Comparison of ENCODE assay signal across 8 mouse cellular contexts in genomic region chr4:48044141-48044490, GRCm38 (mm10). TPM values are rescaled to one million over a fixed set of nuclear protein-coding genes. Genes with fewer than 3 reads are reported as not detected.
DNase-seq lines count a peak whose midpoint lies in the region; ATAC-seq lines count a peak whose summit lies in the region.

No protein-coding gene starts in this region.

- under 1% methylated on average over 11 of the region's 11 CpGs for WGBS in heart, embryonic 12.5 days
- WGBS in embryonic facial prominence, embryonic 14.5 days: under 1% methylated on average over 11 of the region's 11 CpGs
- WGBS in limb, embryonic 15.5 days: under 1% methylated on average over 11 of the region's 11 CpGs
- WGBS in stomach, embryonic 16.5 days: 0% methylated on average over 11 of the region's 11 CpGs

- H3K9me3 ChIP-seq in heart, embryonic 12.5 days (replicated peaks): no peaks in the 10 kb centered on the region
- no peaks in the 10 kb centered on the region for H3K9me3 ChIP-seq in embryonic facial prominence, embryonic 14.5 days (ENCODE audit: control insufficient read depth, low read length)
- H3K9me3 ChIP-seq in limb, embryonic 15.5 days: no peaks in the 10 kb centered on the region
- H3K9me3 ChIP-seq in stomach, embryonic 16.5 days (replicated peaks; ENCODE audit: control insufficient read depth, low read length): no peaks in the 10 kb centered on the region

- H3K4me1 ChIP-seq in heart, embryonic 12.5 days (replicated peaks): peaks cover 33% of the 10 kb centered on the region
- H3K4me1 ChIP-seq in embryonic facial prominence, embryonic 14.5 days (ENCODE audit: control insufficient read depth, insufficient read depth, low read length): peaks cover 25% of the 10 kb centered on the region
- peaks cover 53% of the 10 kb centered on the region for H3K4me1 ChIP-seq in limb, embryonic 15.5 days
- H3K4me1 ChIP-seq in stomach, embryonic 16.5 days (ENCODE audit: control insufficient read depth, insufficient read depth, low read length): peaks cover 39% of the 10 kb centered on the region

- H3K4me3 ChIP-seq in heart, embryonic 12.5 days: peak overlapping the region; percentile 68
- peak overlapping the region; percentile 55 for H3K4me3 ChIP-seq in embryonic facial prominence, embryonic 14.5 days (ENCODE audit: low read depth, low read length)
- peak overlapping the region; percentile 73 for H3K4me3 ChIP-seq in limb, embryonic 15.5 days
- peak overlapping the region; percentile 72 for H3K4me3 ChIP-seq in stomach, embryonic 16.5 days (replicated peaks; ENCODE audit: low read length)

- ATAC-seq in heart, embryonic 12.5 days (ENCODE audit: insufficient number of reproducible peaks, low FRiP score): no peak
- ATAC-seq in embryonic facial prominence, embryonic 14.5 days (ENCODE audit: low read depth): no peak
- no peak for ATAC-seq in limb, embryonic 15.5 days (ENCODE audit: insufficient number of reproducible peaks, low FRiP score, low TSS enrichment, low read depth)
- no peak for ATAC-seq in stomach, embryonic 16.5 days (ENCODE audit: insufficient read depth, low FRiP score)

- DNase-seq in heart, postnatal 4 days: no peak
- peak; percentile 23 to 35 for DNase-seq in CD8-positive naive resting alpha-beta T cell, adult 2 months (ENCODE audit: low read depth in 2 of 2, low spot score in 2 of 2)
- peak; percentile 82 for DNase-seq in embryonic facial prominence, embryonic 14.5 days (ENCODE audit: low spot score)
- no peak for DNase-seq in gastrocnemius, postnatal 25 days
- no peak for DNase-seq in layer of hippocampus, adult 11-12 months (ENCODE audit: low spot score)

- H3K4me2 ChIP-seq in heart, embryonic 12.5 days: peak overlapping the region; percentile 99
- peak overlapping the region; percentile 97 for H3K4me2 ChIP-seq in embryonic facial prominence, embryonic 14.5 days (ENCODE audit: low read depth, low read length)
- H3K4me2 ChIP-seq in limb, embryonic 15.5 days: peak overlapping the region; percentile 100
- H3K4me2 ChIP-seq in stomach, embryonic 16.5 days (ENCODE audit: low read depth, low read length): peak overlapping the region; percentile 100

- H3K36me3 ChIP-seq in heart, embryonic 12.5 days: no peaks in the 10 kb centered on the region
- no peaks in the 10 kb centered on the region for H3K36me3 ChIP-seq in embryonic facial prominence, embryonic 14.5 days (ENCODE audit: control insufficient read depth, insufficient read depth, low read length)
- no peaks in the 10 kb centered on the region for H3K36me3 ChIP-seq in limb, embryonic 15.5 days
- no peaks in the 10 kb centered on the region for H3K36me3 ChIP-seq in stomach, embryonic 16.5 days (ENCODE audit: control insufficient read depth, insufficient read depth, low read length)

- peak overlapping the region; percentile 74 for H3K9ac ChIP-seq in heart, embryonic 12.5 days
- peak overlapping the region; percentile 82; the same call in 1 of the 2 replicates for H3K9ac ChIP-seq in embryonic facial prominence, embryonic 14.5 days (ENCODE audit: low read depth, low read length)
- H3K9ac ChIP-seq in limb, embryonic 15.5 days: peak overlapping the region; percentile 43
- H3K9ac ChIP-seq in stomach, embryonic 16.5 days (ENCODE audit: low read length): peak overlapping the region; percentile 78

- H3K27ac ChIP-seq in heart, embryonic 12.5 days (ENCODE audit: poor library complexity, severe bottlenecking): peak overlapping the region; percentile 94
- H3K27ac ChIP-seq in embryonic facial prominence, embryonic 14.5 days (replicated peaks; ENCODE audit: low read depth, low read length): peak overlapping the region; percentile 96
- peak overlapping the region; percentile 99 for H3K27ac ChIP-seq in limb, embryonic 15.5 days
- H3K27ac ChIP-seq in stomach, embryonic 16.5 days (ENCODE audit: low read length): peak overlapping the region; percentile 76

- peaks cover 16% of the 10 kb centered on the region for H3K27me3 ChIP-seq in heart, embryonic 12.5 days (replicated peaks)
- peaks cover 29% of the 10 kb centered on the region for H3K27me3 ChIP-seq in embryonic facial prominence, embryonic 14.5 days (replicated peaks; ENCODE audit: control insufficient read depth, insufficient read depth, low read length)
- peaks cover 39% of the 10 kb centered on the region for H3K27me3 ChIP-seq in limb, embryonic 15.5 days
- H3K27me3 ChIP-seq in stomach, embryonic 16.5 days (ENCODE audit: control insufficient read depth, insufficient read depth, low read length): peaks cover 32% of the 10 kb centered on the region

RNA-seq across cellular contexts. Expression of gene Nr4a3, which starts 0.8 kb away (rescaled TPM):
- 0.26 and 0.31 TPM in 2 replicates for polyA plus RNA-seq in heart, embryonic 12.5 days (2016; fragmentation: Nextera tagmentation; extraction: Ambion mirVana)
- 1 to 10 TPM; 9.0 TPM for total RNA-seq in heart, postnatal 4 days (2021)
- polyA plus RNA-seq in embryonic facial prominence, embryonic 14.5 days (2014; fragmentation: Nextera tagmentation; extraction: Ambion mirVana): 0.58 and 0.65 TPM in 2 replicates
- polyA plus RNA-seq in limb, embryonic 15.5 days (2015; fragmentation: Nextera tagmentation; extraction: Ambion mirVana): 0.09 and 0.38 TPM in 2 replicates
- polyA plus RNA-seq in stomach, embryonic 16.5 days (2015; fragmentation: Nextera tagmentation; extraction: Ambion mirVana): 0.13 and 0.40 TPM in 2 replicates
- 10 to 100 TPM in 1 of 2 experiments, 1 to 10 TPM in 1; 6.1 to 11.0 TPM for total RNA-seq in gastrocnemius, postnatal 25 days (2021)

Comparison
In these comparisons a context has a peak if more than half of its experiments do, and no peak if none do; other contexts are left out.
1. DNase-seq: peak in CD8-positive naive resting alpha-beta T cell, adult 2 months (2 of 2) and embryonic facial prominence, embryonic 14.5 days (single experiment); none in heart, postnatal 4 days (single experiment), gastrocnemius, postnatal 25 days (single experiment) and layer of hippocampus, adult 11-12 months (single experiment).
2. Peak in every context shown above with its lines, with median percentiles within 50 percentile points of each other: H3K27ac ChIP-seq, H3K4me2 ChIP-seq, H3K4me3 ChIP-seq and H3K9ac ChIP-seq.